Mouse (Mus musculus): Measurements from ENCODE around the gene Ccdc78. TPM values are rescaled to one million over a fixed set of nuclear protein-coding genes. Genes with fewer than 3 reads are reported as not detected.
"Not testable (repeated sequence)": the region's sequence is repeated elsewhere in the genome, so short reads cannot be mapped to it uniquely, and the experiment has no call there.

Gene Ccdc78
- polyA plus RNA-seq (2015; fragmentation: Nextera tagmentation; extraction: Ambion mirVana), result 5.8 and 7.7 TPM in 2 replicates

- ATAC-seq, result no peak
Measured at GRCm38 (mm10) chr17:25786280-25786679, at the start of gene Ccdc78. Gene Ccdc78 (plus strand): TSS chr17:25786580.

GRCm38 (mm10) chr17:25738861-25739260, 47.5 kb upstream of the Ccdc78 start:
- Histone ChIP-seq H3K27me3 (replicated peaks; ENCODE audit: insufficient read depth, low read length) (no peaks in the 10 kb centered on the region), H3K9me3 (ENCODE audit: low read length) (no peaks in the 10 kb centered on the region), H3K4me2 (replicated peaks; ENCODE audit: low read depth, low read length) (no peak overlapping the region), H3K36me3 (ENCODE audit: insufficient read depth, low read length) (no peaks in the 10 kb centered on the region), H3K4me3 (ENCODE audit: low read depth, low read length) (no peak overlapping the region), H3K9ac (replicated peaks; ENCODE audit: low read depth) (no peak overlapping the region), H3K27ac (ENCODE audit: low read length) (peak overlapping the region; percentile 47), H3K4me1 (ENCODE audit: insufficient read depth, low read depth, low read length) (peaks cover 4% of the 10 kb centered on the region; the same call in 1 of the 2 replicates)
- ATAC-seq (peak; percentile 81), DNase-seq (ENCODE audit: low spot score) (peak; percentile 80)
- TF ChIP-seq CTCF (IDR thresholded peaks at IDR 0.05) (no peak), EP300 (IDR thresholded peaks at IDR 0.05) (no peak)
- WGBS, result 48% methylated on average over 7 of the region's 7 CpGs

More at GRCm38 (mm10) chr17:25786280-25786679, at the start of gene Ccdc78:
- Histone ChIP-seq H3K9ac (replicated peaks; ENCODE audit: low read depth) (0 out of 2 replicates have a peak within 1 kb of the TSS, but pooled peaks have one; percentile 1), H3K27me3 (replicated peaks; ENCODE audit: insufficient read depth, low read length) (no peaks in the 10 kb centered on the region), H3K4me3 (ENCODE audit: low read depth, low read length) (peak within 1 kb of the TSS; percentile 54), H3K4me1 (ENCODE audit: insufficient read depth, low read depth, low read length) (peaks cover 8% of the 10 kb centered on the region; the same call in 1 of the 2 replicates), H3K27ac (ENCODE audit: low read length) (no peak within 1 kb of the TSS), H3K9me3 (ENCODE audit: low read length) (no peaks in the 10 kb centered on the region), H3K4me2 (replicated peaks; ENCODE audit: low read depth, low read length) (peak within 1 kb of the TSS; percentile 65), H3K36me3 (ENCODE audit: insufficient read depth, low read length) (peaks cover 7% of the 10 kb centered on the region)
- TF ChIP-seq CTCF (IDR thresholded peaks at IDR 0.05) (no peak), EP300 (IDR thresholded peaks at IDR 0.05) (no peak)
- no peak for DNase-seq (ENCODE audit: low spot score)
- WGBS, result 67% methylated on average over 3 of the region's 3 CpGs

DNA sequence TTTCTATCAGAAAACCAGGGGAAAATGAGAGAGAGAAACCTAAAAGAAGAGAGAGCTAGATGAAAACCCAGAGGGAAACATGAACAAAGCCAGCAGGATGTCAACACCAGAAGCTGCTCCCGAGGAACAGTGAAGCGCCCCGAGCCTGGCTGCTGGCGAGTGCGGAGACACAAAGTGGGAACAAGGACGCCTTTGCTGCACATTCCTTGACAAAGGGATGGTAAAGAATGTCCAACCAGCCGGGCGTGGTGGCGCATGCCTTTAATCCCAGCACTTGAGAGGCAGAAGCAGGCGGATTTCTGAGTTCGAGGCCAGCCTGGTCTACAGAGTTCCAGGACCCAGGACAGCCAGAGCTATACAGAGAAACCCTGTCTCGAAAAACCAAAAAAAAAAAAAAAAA, 44.9 kb upstream of the Ccdc78 start:
- not testable (repeated sequence) for H3K27ac ChIP-seq (ENCODE audit: low read length); H3K9me3 ChIP-seq (ENCODE audit: low read length); H3K9ac ChIP-seq (replicated peaks; ENCODE audit: low read depth); H3K36me3 ChIP-seq (ENCODE audit: insufficient read depth, low read length); H3K27me3 ChIP-seq (replicated peaks; ENCODE audit: insufficient read depth, low read length); H3K4me3 ChIP-seq (ENCODE audit: low read depth, low read length); DNase-seq (ENCODE audit: low spot score); H3K4me1 ChIP-seq (ENCODE audit: insufficient read depth, low read depth, low read length); ATAC-seq; H3K4me2 ChIP-seq (replicated peaks; ENCODE audit: low read depth, low read length)
- WGBS, result 69% methylated on average over 12 of the region's 12 CpGs

GRCm38 (mm10) chr17:25743831-25744230, 42.5 kb upstream of the Ccdc78 start:
- H3K9me3 ChIP-seq (ENCODE audit: low read length), result no peaks in the 10 kb centered on the region
- TF ChIP-seq EP300 (IDR thresholded peaks at IDR 0.05) (no peak), CTCF (IDR thresholded peaks at IDR 0.05) (no peak)
- no peaks in the 10 kb centered on the region for H3K36me3 ChIP-seq (ENCODE audit: insufficient read depth, low read length)
- H3K4me3 ChIP-seq (ENCODE audit: low read depth, low read length), result no peak overlapping the region
- no peaks in the 10 kb centered on the region for H3K27me3 ChIP-seq (replicated peaks; ENCODE audit: insufficient read depth, low read length)
- DNase-seq (ENCODE audit: low spot score), result no peak
- H3K27ac ChIP-seq (ENCODE audit: low read length), result no peak overlapping the region
- WGBS, result 70% methylated on average over 8 of the region's 9 CpGs
- no peak overlapping the region for H3K9ac ChIP-seq (replicated peaks; ENCODE audit: low read depth)
- H3K4me1 ChIP-seq (ENCODE audit: insufficient read depth, low read depth, low read length), result peaks cover 6% of the 10 kb centered on the region; the same call in 1 of the 2 replicates
- 0 out of 2 replicates have a peak, but pooled peaks have one; percentile 38 for ATAC-seq
- no peak overlapping the region for H3K4me2 ChIP-seq (replicated peaks; ENCODE audit: low read depth, low read length)

DNA sequence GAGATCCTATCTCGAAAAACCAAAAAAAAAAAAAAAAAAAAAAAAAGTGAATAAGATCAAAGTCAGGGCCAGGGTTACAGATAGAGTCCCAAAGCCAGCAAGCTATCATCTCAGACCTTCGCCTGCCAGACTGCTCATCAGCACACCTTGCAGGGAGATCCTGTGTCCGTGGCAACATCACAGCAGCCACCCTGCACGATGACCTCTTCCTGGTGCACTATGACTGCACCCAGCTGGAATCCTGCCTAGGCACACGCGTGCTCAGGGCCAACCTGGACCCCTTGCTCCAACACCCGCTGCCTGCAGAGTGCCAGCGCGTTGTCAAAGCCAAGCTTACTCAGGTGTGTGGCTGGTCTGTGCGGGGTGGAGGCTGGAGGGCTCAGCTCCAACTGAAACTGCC, 42.1 kb upstream of the Ccdc78 start:
- WGBS, result 72% methylated on average over 10 of the region's 10 CpGs
- no peak for DNase-seq (ENCODE audit: low spot score)
- Histone ChIP-seq H3K4me1 (ENCODE audit: insufficient read depth, low read depth, low read length) (peaks cover 6% of the 10 kb centered on the region; the same call in 1 of the 2 replicates), H3K4me3 (ENCODE audit: low read depth, low read length) (no peak overlapping the region), H3K9ac (replicated peaks; ENCODE audit: low read depth) (no peak overlapping the region), H3K27ac (ENCODE audit: low read length) (no peak overlapping the region), H3K4me2 (replicated peaks; ENCODE audit: low read depth, low read length) (no peak overlapping the region), H3K36me3 (ENCODE audit: insufficient read depth, low read length) (no peaks in the 10 kb centered on the region), H3K9me3 (ENCODE audit: low read length) (no peaks in the 10 kb centered on the region), H3K27me3 (replicated peaks; ENCODE audit: insufficient read depth, low read length) (no peaks in the 10 kb centered on the region)
- TF ChIP-seq EP300 (IDR thresholded peaks at IDR 0.05) (no peak), CTCF (IDR thresholded peaks at IDR 0.05) (no peak)
- ATAC-seq, result no peak

GRCm38 (mm10) chr17:25748238-25748637, 38.1 kb upstream of the Ccdc78 start:
- no peak for DNase-seq (ENCODE audit: low spot score)
- Histone ChIP-seq H3K4me1 (ENCODE audit: insufficient read depth, low read depth, low read length) (peaks cover 6% of the 10 kb centered on the region; the same call in 1 of the 2 replicates), H3K4me3 (ENCODE audit: low read depth, low read length) (no peak overlapping the region), H3K27ac (ENCODE audit: low read length) (peak overlapping the region; percentile 57; the same call in 1 of the 2 replicates), H3K4me2 (replicated peaks; ENCODE audit: low read depth, low read length) (no peak overlapping the region), H3K36me3 (ENCODE audit: insufficient read depth, low read length) (no peaks in the 10 kb centered on the region), H3K9ac (replicated peaks; ENCODE audit: low read depth) (no peak overlapping the region), H3K27me3 (replicated peaks; ENCODE audit: insufficient read depth, low read length) (no peaks in the 10 kb centered on the region), H3K9me3 (ENCODE audit: low read length) (no peaks in the 10 kb centered on the region)
- no peak for ATAC-seq
- WGBS, result 84% methylated on average over 4 of the region's 4 CpGs
- TF ChIP-seq CTCF (IDR thresholded peaks at IDR 0.05) (no peak), EP300 (IDR thresholded peaks at IDR 0.05) (no peak)

All from lung, postnatal 0 days (tissue).